Mouse (Mus musculus): ENCODE results near the gene Pbx1.

Pbx1 gene

DNA sequence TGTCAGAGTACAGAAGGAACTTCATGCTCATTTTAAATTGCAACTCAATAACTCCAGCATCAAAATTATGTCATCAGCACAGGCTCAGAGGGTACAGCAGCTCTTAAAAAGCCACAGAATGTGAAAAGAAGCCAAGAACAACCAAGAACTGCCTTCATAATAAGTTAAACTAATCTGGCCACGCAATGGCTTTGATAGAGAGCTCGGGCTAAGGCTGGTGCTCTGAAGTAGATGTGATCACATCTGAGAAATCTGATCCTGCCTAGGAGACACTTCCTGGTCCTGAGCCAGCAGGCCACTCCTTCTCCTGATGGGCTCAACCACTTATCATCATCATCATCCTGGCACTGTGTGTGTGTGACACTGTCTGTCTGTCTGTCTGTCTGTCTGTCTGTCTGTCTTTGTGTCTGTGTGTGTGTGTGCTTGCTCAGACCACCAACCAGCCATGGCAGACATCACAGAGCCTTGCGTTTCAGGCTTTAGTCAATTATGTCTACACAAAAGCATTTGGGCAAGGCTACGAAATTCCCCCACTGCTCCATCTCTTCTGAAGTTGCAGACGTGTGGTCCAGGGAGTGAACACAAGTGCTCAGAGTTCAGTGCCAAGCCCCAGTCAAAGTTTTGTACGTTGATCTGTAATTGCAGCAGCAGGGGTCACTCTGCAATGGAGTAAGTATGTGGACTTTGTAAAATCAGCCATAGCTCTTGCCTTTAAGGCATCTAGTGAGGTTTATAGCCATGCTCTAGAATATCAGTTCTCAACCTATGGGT lies 203.1 kb downstream of the Pbx1 start:
- DNase-seq (ENCODE audit: low read depth, low spot score), result no peak

DNA sequence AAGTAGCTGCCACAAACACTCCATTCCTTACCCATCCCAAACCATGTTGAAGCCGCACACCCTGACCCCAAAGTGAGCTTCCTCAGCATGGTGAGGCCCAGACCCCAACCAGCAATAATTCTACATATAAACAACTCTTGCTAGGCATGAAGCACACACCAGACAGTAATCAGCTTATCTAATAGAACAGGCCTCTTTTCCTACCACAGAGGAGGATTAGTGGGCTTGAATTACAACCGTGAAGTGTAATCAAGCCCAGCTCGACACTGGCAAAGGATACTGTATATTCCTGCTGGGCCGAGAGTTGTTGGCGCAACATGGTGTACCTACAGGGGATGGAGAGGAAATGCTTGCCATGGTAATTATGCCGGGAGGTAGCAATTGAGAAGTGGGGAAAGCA lies 205.9 kb downstream of the Pbx1 start:
- DNase-seq (ENCODE audit: low read depth, low spot score), result no peak

DNA sequence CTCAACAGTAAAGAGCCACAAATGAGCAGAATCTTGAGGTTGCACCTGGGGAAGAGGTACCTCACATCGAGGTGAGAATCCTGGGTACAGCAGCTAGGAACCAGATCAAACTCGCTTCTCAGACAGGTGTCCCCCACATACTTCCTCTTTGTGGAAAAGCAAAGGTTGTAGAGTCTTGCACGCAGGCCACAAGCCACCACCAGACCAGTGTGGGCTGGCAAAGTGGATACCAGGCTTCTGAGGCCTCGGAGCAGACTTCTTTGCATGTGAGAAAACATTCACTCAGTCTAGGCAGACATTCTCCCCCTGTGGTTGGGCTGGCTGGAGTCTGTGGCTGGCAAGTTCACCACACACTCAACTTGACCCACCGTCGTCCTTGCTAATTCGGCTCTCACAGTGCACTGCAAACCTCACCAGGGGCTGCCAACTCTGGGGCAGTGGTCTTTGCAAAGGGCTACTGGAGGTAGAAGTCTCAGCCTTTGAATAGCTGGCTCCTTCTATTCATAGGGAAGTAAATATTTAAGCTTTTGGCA lies 206.4 kb downstream of the Pbx1 start:
- DNase-seq (ENCODE audit: low read depth, low spot score), result peak; percentile 21

DNA sequence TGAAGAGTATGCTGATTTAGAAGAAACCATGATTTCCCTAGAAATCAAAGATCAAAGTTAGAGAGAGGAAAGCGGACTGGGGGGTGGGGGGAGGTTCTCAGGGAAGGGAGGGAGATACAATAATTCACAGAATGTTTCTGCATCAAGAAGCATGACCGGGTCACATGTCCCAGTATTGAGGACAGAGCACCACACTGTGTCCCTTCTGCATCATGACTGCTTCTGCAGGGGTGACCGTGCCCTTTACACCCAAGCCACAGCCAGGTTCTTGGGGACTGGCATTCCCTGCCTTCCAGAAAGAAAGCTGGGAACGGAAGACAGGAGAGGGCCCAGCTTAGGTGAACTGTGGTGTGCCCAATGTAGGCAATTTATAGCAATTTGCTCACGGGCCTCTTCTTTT lies 207.9 kb downstream of the Pbx1 start:
- DNase-seq (ENCODE audit: low read depth, low spot score), result no peak

DNA sequence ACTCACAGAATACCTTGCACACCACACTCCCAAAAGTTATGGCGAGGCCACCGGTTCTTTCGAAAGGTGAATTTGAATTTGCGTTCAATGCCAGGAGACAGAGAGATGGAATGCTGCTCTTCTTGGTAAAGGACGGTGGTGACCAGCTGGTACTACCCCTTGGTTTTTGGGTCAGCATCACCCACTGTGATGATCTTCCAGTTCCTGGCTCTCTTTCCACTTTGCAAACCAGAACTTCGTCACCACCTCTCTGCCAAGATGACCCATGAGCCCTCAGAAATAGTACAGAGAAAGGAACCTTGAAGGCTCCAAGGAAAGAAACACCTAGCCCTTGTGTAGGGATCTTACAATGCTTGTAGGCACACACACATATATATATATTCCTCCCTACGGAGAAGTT lies 209.3 kb downstream of the Pbx1 start:
- DNase-seq (ENCODE audit: low read depth, low spot score), result no peak

DNA sequence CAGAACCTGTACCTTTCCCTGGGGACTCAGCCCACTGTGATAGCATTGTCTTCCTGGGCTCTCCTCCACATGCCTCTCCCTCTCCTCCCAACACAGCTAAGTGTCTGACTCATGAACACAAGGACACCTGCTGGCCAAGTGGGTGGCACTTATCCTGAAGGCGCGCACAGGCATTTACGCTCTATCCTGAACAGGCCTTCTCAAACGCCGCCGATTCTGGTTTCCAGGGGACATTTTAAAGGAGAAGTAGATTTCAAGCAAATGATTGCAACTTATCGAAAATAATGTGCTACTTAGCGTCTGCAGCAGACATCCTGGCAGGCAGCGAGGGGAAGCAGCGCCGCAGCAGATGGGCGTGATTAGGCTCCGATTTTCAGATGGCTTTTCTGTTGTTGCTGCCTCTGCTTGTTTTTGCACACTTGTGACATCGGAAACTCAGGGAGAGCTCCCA lies 211.0 kb downstream of the Pbx1 start:
- DNase-seq (ENCODE audit: low read depth, low spot score), result no peak

DNA sequence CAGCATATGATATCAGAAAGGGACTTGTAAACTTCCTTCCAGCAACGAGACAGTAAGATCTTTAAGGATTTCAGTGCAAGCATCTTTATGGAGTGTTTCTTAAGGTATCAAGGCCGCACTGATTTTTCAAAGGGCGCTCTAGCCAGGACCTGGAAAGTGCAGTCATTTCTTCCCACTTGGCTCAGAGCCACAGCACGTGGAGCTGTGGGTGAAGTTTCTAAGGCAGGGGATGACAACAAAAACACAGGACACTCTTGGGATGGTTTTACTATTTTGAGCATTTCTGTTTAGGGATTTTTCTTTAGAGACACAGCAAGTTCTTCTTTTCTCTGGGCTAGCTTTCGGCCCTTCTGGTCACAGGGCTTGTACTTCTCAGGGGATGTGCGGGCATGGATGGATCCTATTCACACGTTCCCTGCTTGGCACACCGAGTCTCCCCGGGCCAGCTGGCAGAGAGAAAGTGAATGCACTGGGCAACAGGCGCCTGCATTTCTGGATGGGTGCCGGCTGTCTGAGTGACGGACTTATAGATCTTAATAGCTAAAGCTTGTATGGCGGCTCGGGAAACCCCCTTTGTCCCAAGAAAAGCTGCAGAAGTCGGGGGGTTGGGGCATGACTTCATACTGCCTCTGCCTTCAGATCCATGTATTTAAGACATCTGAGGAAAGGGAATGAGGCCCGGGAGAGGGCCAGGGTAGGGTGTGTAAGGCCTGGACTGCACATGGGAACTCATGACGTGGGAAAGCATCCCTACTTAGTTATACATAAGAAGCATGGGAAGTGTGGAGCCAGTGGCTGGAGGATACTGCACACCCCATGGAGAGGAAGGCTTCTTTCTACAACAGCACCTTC lies 215.9 kb downstream of the Pbx1 start:
- no peak for DNase-seq (ENCODE audit: low read depth, low spot score)

DNA sequence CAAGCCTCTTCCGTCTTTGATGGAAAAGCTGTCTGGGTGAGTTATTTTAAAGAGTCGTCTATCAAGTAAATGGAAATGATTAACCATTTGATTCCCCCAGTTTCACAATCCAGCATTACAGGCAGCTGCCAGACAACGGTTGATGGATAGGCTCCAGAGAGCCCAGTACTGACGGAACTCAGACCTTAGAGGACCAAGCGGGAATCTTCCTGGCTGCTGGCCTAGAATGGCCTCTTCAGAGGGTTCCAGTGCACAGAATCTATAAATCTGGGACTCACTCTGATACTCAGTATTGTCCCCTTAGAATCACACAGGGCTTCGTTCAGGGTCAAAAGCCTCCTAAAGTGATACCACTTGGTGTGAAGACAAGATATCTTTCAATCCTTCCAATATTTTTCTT lies 216.6 kb downstream of the Pbx1 start:
- DNase-seq (ENCODE audit: low read depth, low spot score), result no peak

DNA sequence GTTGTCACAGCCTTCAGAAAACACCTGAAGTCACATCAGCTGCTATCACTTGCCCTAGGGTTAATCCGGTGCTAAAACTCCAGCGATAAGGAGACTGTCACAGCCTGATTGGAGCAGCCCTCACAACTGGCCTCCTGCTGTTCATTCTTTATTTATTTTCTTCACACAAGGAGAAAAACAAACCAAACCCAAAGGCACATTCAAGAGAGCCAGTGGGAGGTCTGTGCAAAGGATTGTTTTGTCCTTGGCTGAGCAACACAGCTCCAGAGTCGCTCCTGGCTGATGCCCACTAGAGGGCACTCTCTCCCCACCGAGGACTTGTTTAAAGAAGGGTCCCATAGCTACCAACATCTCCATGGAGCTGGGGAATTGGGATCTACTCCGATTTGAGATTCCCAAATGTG lies 218.0 kb downstream of the Pbx1 start:
- DNase-seq (ENCODE audit: low read depth, low spot score), result peak; percentile 43

DNA sequence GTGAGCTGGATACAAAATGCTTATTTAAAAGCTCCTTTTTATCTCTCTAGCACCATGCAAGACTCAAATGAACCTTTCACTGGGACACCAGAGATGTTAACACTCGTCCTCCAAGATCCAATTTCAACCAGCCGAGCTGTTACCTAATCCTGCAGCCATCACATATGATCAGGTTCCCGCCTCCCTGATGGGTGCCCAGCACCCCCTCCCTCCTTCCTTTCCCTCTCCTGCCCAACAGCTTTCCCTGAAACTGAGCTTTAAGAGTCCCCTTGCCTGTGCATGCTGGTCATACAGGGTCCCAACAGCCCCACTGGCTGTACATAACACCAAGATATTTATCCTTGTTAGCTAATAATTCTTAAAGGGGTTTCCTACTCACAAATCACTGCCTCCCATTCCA lies 218.5 kb downstream of the Pbx1 start:
- no peak for DNase-seq (ENCODE audit: low read depth, low spot score)

DNA sequence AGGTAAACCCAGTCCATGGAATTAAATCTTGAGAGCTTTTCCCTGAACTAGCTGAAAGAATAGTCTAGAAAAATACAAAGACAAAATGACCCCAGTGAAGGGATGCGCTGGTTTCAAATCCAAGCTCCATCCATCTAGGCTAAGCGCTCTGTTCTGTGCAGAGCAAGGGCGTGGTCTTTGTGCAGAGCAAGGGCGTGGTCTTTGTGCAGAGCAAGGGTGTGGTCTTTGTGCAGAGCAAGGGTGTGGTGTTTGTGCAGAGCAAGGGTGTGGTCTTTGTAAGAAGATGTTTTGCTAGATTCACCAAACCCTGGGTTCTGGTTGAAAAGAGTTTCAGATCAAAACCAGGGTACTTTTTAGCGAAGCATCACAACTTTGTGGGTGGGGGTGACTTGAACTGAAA lies 221.7 kb downstream of the Pbx1 start:
- DNase-seq (ENCODE audit: low read depth, low spot score), result no peak

DNA sequence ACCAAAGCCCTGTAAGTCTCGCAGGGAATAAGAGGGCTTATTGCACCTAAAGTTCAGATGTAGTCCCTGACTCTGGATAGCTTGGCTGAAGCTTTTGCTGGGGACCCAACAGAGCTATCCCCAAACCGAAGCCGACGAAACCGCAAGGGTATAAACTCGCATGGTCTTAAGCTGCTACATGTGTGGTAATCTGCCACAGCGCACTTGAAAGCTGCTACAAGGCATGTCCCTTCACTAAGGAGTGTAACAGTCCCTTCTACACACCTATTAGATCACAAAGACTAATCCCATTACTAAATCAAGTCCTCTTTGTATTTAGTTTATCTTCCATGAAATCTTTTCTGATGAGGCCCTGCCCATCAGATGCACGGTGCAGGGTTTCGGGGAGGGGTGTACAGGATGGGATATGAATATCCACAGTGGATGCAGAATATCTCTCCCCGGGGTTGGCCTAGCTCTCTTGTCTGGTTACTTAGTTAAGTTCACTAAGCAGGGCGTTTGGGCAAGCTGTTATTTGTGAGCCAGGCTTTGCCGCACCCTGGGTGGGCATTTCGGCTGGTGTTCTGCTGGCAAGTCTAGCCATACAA lies 231.4 kb downstream of the Pbx1 start:
- no peak for DNase-seq (ENCODE audit: low read depth, low spot score)

DNA sequence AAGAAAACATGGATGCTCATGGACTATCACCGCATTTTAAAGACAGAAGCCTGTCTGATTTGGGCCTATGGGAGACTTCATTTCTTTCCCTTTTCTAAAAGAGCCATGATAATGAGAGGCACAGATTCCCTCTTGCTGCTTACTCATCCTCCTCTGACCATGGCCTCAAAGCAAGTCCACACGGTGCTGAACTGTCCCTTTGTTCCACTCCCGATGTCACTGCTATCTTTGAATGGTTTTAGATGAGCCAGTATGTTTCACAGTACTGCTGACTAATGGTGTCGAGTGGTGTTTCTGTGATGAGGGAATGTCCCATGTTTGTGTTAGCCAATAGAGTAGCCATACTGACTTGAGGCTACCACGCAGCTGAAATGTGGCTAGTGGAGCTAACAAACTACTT lies 233.8 kb downstream of the Pbx1 start:
- no peak for DNase-seq (ENCODE audit: low read depth, low spot score)

DNA sequence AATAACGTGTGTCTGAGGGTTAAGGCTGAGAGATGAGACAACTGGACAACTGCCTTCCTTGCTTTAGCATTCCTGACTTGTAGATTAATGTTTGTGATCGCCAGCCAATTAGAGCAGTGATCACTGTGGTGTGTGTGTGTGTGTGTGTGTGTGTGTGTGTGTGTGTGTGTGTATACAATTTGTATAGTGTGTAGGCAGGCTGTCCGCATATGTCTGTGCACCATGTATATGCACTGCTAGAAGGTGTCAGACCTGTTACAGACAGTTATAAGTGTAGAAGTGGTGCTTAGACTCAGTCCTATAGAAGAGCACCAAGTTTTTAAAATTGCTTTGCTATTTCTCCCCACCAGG lies 234.2 kb downstream of the Pbx1 start:
- DNase-seq (ENCODE audit: low read depth, low spot score), result no peak

DNA sequence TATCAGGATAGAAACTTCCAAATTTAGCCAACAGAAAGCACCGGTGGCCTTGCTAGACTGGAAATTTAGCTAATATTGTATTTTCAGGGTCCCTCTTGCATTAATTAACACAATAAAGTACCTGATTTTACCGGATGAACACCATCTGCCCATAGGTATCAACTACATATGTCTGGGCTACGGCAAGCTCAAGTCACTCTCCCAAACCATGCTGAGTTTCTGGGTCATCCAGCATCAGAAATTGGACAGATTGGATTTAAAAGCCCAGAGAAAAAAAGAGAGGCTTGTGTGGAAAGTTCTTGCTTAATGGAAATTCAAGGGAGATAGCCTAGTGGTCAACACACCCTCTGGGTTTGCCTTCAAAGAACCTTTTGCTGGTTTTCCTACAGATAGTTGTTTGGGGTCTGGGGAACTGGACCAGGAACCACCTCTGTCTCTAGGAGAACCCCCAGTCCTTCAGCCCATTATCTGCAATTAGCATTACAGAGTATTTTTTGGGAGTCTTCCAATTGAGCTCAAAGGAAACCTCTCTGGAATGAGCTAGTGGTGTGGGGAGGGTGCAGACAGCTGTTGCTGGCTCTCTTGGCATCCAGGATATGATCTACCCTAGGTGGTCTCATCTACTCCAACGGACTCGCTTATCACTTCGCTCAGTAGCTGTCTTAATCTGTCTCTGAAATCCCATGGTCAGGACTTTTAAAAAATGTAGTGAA lies 234.7 kb downstream of the Pbx1 start:
- DNase-seq (ENCODE audit: low read depth, low spot score), result no peak

DNA sequence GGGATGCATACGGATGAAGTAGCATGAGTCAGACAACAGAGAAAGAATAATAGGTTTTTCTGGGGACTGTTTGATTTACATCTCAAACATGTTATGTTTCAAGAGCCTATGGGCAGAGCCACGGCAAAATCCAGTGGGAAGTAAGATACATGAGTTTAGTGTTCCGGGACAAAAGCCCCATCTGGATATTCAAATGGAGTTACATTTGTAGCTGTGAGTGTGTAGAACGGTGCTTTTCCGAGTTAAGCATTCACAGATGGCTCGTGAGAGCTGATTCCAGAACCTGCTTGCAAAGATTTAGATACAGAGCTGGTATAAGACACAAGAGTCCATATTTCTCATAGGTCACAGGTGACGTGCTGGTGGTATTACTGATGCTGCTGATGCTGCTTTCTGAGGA lies 238.7 kb downstream of the Pbx1 start:
- DNase-seq (ENCODE audit: low read depth, low spot score), result no peak

DNA sequence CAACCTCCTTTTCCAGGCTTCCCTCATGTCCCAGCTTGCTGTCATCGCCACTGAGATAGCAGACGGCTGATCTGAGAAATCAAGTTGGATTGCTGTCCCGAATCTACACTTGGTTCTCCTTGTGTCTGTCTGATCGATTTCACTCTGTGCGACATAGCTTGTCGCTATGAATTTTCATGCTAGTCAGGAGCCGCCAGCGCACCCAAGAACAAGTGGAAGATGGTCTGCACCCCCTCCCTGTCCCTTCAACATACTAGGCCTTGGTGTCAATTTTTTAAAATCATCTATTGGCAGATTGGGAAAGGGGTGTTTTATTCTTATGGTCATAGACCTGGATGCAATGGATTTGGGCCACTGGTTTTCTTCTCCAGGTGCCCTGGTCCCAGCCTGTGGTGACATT lies 249.3 kb downstream of the Pbx1 start:
- no peak for DNase-seq (ENCODE audit: low read depth, low spot score)

DNA sequence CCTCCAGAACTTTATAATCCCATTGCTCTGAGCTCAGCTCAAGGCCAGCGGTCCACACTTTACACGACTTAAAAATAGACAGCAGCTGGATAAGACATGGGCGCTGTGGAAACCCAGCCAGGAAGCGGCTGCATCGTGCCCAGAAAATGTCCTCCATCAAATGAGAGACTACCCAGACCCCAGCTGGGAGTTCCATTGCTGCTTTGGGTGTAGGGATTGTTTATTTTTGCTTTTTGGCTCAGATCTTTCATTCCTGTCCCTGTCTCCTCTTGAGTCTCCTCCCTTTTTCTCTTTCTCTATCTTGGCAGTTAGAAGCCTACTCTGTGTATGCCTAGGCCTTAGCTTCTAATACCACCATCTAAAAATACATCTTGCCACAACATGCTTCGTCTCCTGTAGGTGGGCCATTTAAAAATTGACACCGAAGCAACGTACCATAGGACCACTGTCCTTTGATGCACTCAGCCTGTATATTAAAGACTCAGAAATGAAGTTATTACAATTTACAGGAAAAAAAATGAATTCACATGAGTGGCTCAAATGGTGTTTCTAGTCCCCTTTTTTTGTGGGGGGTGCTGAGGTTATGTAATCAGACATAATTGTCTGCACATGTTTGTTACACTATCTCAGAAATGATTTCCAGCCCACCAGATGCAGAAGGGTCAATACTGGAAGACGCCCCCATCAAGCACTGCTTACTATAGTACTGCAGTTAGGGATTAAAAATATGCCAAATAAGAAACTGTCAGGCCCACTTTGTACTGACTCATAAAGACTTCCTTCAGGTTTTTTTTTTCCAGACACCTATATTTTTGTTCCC lies 251.2 kb downstream of the Pbx1 start:
- no peak for DNase-seq (ENCODE audit: low read depth, low spot score)

DNA sequence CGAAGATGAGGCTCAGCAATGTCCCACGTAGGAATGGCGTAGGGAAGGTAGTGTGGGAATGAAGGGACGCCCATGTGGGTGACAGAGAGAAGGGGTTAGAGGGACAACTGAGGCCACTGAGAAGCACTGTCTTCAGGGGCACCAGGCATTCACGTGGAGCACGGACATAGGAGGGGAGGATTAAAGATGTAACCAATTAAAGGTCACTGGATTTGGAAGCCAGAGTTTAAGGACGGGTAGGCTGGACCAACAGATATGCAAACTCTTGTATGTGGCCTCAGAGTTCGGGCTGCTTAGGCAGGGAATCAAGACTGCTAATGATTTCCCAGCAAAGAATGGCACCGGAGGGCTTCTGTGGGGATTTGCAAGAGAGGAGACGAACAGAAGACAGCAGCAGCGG lies 252.4 kb downstream of the Pbx1 start:
- no peak for DNase-seq (ENCODE audit: low read depth, low spot score)

DNA sequence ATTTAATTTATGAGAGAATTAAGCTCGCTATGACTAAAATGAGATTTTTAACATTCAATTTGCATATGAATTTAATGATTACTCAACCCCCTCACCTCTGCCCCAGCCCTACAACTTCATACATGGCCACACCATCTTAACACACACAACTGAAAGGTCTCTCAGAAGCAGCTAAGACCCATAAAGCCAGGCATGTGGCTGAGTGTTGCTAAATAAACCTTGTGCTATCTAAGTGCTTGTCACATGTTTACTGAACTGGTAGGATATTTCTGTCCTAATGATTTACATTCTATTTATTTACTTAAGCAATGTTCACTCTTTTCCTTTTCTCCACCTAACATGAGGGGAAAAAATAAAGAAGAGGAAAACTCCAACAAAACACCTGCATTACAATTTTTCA lies 253.5 kb downstream of the Pbx1 start:
- DNase-seq (ENCODE audit: low read depth, low spot score), result no peak

DNA sequence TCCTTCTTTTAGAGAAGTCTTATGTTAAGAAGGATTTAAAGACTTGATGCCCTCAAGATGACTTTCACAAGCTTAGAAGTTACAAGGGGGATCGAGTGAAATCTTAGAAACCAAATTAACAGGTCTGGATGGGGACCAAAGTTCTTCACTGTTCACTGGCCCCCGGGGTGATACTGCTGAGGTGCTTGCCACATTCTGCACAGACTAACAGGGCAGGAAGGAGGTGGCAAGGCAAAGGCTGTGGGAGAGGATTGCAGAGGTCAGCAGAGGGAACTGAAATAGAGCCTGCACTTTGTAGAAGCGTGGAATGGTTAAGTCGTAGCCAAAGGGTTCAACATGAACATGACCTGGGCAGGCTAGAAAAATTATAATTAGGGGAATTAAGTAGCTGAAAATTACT lies 256.5 kb downstream of the Pbx1 start:
- no peak for DNase-seq (ENCODE audit: low read depth, low spot score)
